Mouse (Mus musculus): ENCODE data around the gene Hdac4.

Gene Hdac4

GRCm38 (mm10) chr1:92098456-92098855, 97.0 kb downstream of the Hdac4 start:
- no peak for DNase-seq

GRCm38 (mm10) chr1:92096991-92097525, 98.4 kb downstream of the Hdac4 start:
- DNase-seq = no peak

- DNase-seq = no peak
Measured at GRCm38 (mm10) chr1:92092286-92092685, 103.2 kb downstream of the Hdac4 start.

- DNase-seq = no peak
Measured at GRCm38 (mm10) chr1:92087821-92088220, 107.7 kb downstream of the Hdac4 start.

GRCm38 (mm10) chr1:92087343-92087742, 108.2 kb downstream of the Hdac4 start:
- no peak for DNase-seq

- DNase-seq = no peak
Measured at GRCm38 (mm10) chr1:92086841-92087240, 108.7 kb downstream of the Hdac4 start.

- peak in 1 of 2 experiments; percentile 28 for DNase-seq
Measured at GRCm38 (mm10) chr1:92086277-92086813, 109.2 kb downstream of the Hdac4 start.

GRCm38 (mm10) chr1:92084738-92085137, 110.8 kb downstream of the Hdac4 start:
- no peak for DNase-seq

- DNase-seq = no peak
Measured at GRCm38 (mm10) chr1:92084004-92084403, 111.5 kb downstream of the Hdac4 start.

GRCm38 (mm10) chr1:92082837-92083541, 112.5 kb downstream of the Hdac4 start:
- DNase-seq = peak; percentile 18 to 34

- DNase-seq = no peak
Measured at GRCm38 (mm10) chr1:92082156-92082836, 113.2 kb downstream of the Hdac4 start.

GRCm38 (mm10) chr1:92079982-92080537, 115.4 kb downstream of the Hdac4 start:
- DNase-seq = peak; percentile 63 to 66

GRCm38 (mm10) chr1:92075312-92075711, 120.2 kb downstream of the Hdac4 start:
- no peak for DNase-seq

- DNase-seq = no peak
Measured at GRCm38 (mm10) chr1:92074655-92075054, 120.8 kb downstream of the Hdac4 start.

- DNase-seq = no peak
Measured at GRCm38 (mm10) chr1:92069932-92070677, 125.4 kb downstream of the Hdac4 start.

- no peak for DNase-seq
Measured at GRCm38 (mm10) chr1:92069464-92069863, 126.0 kb downstream of the Hdac4 start.

GRCm38 (mm10) chr1:92064307-92064706, 131.2 kb downstream of the Hdac4 start:
- no peak for DNase-seq

GRCm38 (mm10) chr1:92063271-92063670, 132.2 kb downstream of the Hdac4 start:
- no peak for DNase-seq

GRCm38 (mm10) chr1:92061198-92062073, 134.1 kb downstream of the Hdac4 start:
- DNase-seq = no peak

GRCm38 (mm10) chr1:92060532-92061064, 134.9 kb downstream of the Hdac4 start:
- no peak for DNase-seq

- no peak for DNase-seq
Measured at GRCm38 (mm10) chr1:92059571-92059970, 135.9 kb downstream of the Hdac4 start.

All from B cell, adult 2 months (primary cell).